Mouse (Mus musculus) kidney, adult 2 months (tissue): ENCODE measurements at regions not wholly inside any gene's neighbourhood (a gene's known extent, or its start where the extent isn't known, plus 50 kb on each side); places are given as distances from the start of the nearest gene placed in this dataset.
A peak's percentile ranks its signal among the peaks of the same experiment; 100 is the strongest.
"Not testable (repeated sequence)": the region's sequence is repeated elsewhere in the genome, so short reads cannot be mapped to it uniquely, and the experiment has no call there.

Experiments
- DNase-seq: peaks from one replicate; pipeline ENCODE4 v3.0.0; 2021
- H3K27ac ChIP-seq: fragments of 200-500 bp; 2 replicates; pipeline ENCODE4 v1.5.1; 2012; ENCODE audit warnings: low read depth, low read length, control low read depth, inconsistent platforms; ENCODE audit not compliant: insufficient read depth
- H3K27me3 ChIP-seq: fragments of 200-500 bp; replicated peaks from 2 replicates; pipeline ENCODE4 v1.6.1; 2012; ENCODE audit warnings: mild to moderate bottlenecking, moderate library complexity, low read length, inconsistent platforms; ENCODE audit not compliant: control insufficient read depth, insufficient read depth
- H3K36me3 ChIP-seq: fragments of 200-500 bp; 2 replicates; pipeline ENCODE4 v1.6.1; 2012; ENCODE audit warnings: mild to moderate bottlenecking, moderate library complexity, low read length, inconsistent platforms; ENCODE audit not compliant: control insufficient read depth, insufficient read depth
- H3K4me1 ChIP-seq: fragments of 200-500 bp; 2 replicates; pipeline ENCODE4 v1.6.1; 2011; ENCODE audit warnings: low read length; ENCODE audit not compliant: control insufficient read depth, insufficient read depth
- H3K4me3 ChIP-seq: fragments of 200-500 bp; 2 replicates; pipeline ENCODE4 v1.5.1; 2011; ENCODE audit warnings: mild to moderate bottlenecking, low read depth, low read length, control low read depth; ENCODE audit not compliant: insufficient read depth
- CTCF ChIP-seq: fragments of 200-500 bp; conservative IDR thresholded peaks from 2 replicates; pipeline ENCODE4 v1.5.1; 2011; ENCODE audit warnings: low read depth, mild to moderate bottlenecking, control low read depth, low read length, moderate library complexity, mixed read lengths; ENCODE audit not compliant: insufficient read depth, insufficient read length
- POLR2A ChIP-seq: fragments of 200-500 bp; IDR thresholded peaks from one replicate; pipeline ENCODE4 v1.6.1; 2011; ENCODE audit warnings: low read depth, low read length, control low read depth
- WGBS: fragments of 180-500 bp; shearing (Covaris S2); methylation state at CpG from one replicate; pipeline ENCODE4 v1.1.7; 2018; 5-methylcytosine and 5-hydroxymethylcytosine counted together

DNA sequence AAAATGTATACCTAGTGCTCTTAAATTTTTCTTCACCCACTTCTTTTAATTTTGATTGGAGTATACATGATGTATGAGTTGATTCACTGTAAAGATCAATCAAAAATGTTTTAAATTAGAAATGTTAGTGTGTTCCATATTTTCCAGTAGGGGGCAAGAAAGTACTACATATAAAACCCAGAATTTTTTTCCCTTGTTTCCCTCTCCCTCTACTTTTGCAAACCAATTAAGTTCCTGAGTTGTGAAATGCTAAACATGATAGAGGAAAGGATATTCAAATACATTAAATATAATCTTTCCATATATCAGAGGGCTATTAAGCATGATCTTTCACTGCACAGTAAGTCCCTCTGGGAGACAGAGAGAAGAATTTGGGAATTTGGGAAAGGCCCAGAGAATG is 192.0 kb upstream of the Slc10a2 start:
- no peaks in the 10 kb centered on the region for H3K36me3 ChIP-seq
- H3K4me3 ChIP-seq: no peak overlapping the region
- H3K27me3 ChIP-seq: no peaks in the 10 kb centered on the region
- H3K27ac ChIP-seq: no peak overlapping the region
- TF ChIP-seq CTCF: no peak
- no peak for TF ChIP-seq POLR2A
- H3K4me1 ChIP-seq: no peaks in the 10 kb centered on the region
- DNase-seq: no peak

DNA sequence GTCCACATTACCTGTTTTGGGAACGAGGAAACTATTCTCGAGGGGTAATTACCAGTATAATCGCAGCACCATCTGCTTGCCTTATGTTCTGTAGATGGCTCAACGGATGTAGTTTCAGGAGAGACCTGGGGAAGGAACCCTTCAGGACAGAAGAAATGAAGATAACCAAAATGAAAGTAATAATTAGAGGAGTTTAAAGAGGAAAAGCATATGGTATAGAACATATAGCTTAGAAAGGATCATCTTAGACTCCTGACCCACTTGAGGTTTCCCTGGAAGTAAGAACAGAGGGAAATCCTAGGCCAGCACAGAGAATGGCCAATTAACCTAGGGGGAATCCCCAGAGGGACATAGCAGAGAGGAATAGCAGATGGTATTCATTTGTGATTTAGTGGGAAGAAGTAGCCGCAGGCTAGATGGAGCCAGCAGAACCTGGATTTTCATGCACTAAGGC is 180.6 kb upstream of the Slc10a2 start:
- 79% methylated on average over 5 of the region's 5 CpGs for WGBS
- Histone ChIP-seq H3K4me3 (no peak overlapping the region), H3K27ac (no peak overlapping the region), H3K27me3 (no peaks in the 10 kb centered on the region), H3K36me3 (no peaks in the 10 kb centered on the region), H3K4me1 (no peaks in the 10 kb centered on the region)
- no peak for DNase-seq
- no peak for TF ChIP-seq CTCF
- TF ChIP-seq POLR2A: no peak

DNA sequence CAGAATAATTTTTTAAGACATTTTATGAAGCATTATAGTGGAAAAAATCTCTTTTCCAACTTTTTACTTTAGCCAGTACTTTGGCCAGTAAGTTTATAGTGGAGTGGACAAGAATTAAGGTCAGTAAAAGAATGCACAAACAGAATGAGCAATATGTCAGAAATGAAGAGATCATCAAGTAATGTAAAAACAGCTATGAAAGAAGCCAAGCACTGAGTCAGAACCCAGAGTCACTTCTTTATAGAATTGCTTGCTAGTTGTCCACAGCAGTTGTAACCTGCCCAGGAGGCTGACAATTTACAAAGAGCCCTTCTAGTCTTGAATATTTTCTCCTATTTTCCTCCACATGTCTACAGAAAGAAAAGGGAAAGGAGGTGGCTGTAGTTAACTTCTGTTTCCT is 178.6 kb upstream of the Slc10a2 start:
- H3K4me3 ChIP-seq: no peak overlapping the region
- no peaks in the 10 kb centered on the region for H3K4me1 ChIP-seq
- no peak for DNase-seq
- no peaks in the 10 kb centered on the region for H3K36me3 ChIP-seq
- TF ChIP-seq POLR2A (no peak), CTCF (no peak)
- H3K27ac ChIP-seq: no peak overlapping the region
- H3K27me3 ChIP-seq: no peaks in the 10 kb centered on the region

GRCm38 (mm10) chr8:5262316-5262715 is 157.2 kb upstream of the Slc10a2 start:
- Histone ChIP-seq H3K4me3 (no peak overlapping the region), H3K4me1 (no peaks in the 10 kb centered on the region), H3K27ac (no peak overlapping the region), H3K36me3 (no peaks in the 10 kb centered on the region), H3K27me3 (no peaks in the 10 kb centered on the region)
- 57% methylated on average over 1 of the region's 1 CpGs for WGBS
- TF ChIP-seq CTCF: no peak
- TF ChIP-seq POLR2A: no peak
- DNase-seq: no peak

DNA sequence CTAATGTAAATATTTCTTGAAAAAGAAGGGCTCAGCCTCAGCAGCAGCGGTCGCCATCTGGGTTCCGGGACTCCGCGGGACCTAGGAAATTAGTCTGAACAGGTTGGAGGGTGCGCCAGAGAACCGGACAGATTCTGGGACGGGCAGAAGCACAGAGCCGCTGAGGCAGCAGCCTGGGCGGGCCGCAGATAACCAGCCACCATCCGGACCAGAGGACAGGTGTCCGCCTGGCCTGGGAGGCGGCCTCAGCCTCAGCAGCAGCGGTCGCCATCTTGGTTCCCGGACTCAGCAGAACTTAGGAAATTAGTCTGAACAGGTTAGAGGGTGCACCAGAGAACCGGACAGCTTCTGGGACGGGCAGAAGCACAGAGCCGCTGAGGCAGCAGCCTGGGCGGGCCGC is 136.7 kb upstream of the Slc10a2 start:
- not testable (repeated sequence) for H3K27ac ChIP-seq, H3K4me1 ChIP-seq, H3K36me3 ChIP-seq, H3K4me3 ChIP-seq, H3K27me3 ChIP-seq
- peak; percentile 4 for DNase-seq
- 95% methylated on average over 22 of the region's 22 CpGs for WGBS
